Mouse (Mus musculus): ENCODE results near the gene Col1a2.

Gene Col1a2

DNA sequence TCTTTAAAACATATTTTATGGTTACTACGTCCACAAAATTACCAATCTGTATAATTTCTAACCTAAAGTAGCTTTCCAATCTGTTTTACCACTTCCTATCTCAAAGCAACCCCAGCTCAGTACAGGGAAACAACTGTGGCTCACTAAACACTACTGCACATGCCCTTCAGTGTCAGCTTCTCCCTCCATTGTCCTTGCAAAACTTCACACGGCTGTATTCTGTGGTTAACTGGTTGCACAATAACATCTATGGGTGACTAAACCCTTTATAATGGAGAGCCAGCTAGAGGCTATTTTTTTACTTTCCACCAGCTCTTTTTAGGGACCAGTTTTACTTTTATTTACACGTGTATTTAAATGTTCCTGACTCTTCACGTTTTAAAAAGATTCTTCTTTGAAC lies 83.3 kb downstream of the Col1a2 start:
- no peak for DNase-seq (ENCODE audit: low spot score in 2 of 2)

- DNase-seq (ENCODE audit: low spot score in 2 of 2), result no peak
Observed at GRCm38 (mm10) chr6:4588722-4589121, 84.1 kb downstream of the Col1a2 start.

DNA sequence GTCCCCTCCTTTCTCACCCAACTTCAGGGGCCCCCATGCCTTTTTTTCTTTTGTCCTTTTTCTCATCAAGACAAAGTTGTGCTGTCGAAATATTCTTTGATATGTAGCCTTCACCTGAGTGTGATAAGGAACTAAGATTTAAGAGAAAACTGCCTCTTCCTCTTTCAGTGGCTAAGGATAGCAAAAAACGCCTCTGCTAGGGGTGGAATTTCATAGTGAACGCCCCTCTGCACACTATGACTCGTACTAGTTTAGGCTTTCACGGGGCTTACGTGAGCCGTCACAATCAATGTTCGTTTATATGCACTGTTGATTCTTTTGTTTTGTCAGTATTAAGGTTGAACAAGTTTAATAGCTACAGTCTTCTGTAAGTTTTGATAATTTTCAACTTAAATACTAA lies 85.5 kb downstream of the Col1a2 start:
- DNase-seq (ENCODE audit: low spot score in 2 of 2), result no peak
